In the genomic region with DNA sequence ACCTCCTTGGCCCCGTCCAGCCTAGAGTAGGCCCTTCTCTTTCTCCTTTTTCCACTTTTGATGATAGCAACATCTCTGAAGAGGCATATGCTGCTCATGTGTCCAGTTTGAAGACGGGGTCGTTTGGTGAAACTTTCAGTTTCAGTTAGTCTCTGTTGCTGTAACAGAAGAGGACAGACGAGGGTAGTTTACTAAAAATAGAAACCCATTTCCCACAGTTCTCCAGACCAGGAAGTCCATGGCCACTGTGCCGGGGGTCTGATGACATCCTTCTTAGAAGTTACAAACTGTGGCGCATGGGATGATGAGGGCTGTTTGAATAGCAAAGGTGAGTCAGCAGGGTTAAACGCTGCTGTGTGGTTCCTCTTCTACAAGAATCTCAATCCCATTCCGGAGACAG, we compare ENCODE assay signal across 18 mouse cellular contexts. TPM values are rescaled to one million over a fixed set of nuclear protein-coding genes. Genes with fewer than 3 reads are reported as not detected.
DNase-seq lines count a peak whose midpoint lies in the region; ATAC-seq and TF ChIP-seq lines count a peak whose summit lies in the region.
"Had no signal": no experiment of that assay in that cellular context is flagged by ENCODE, and none has a peak within 500 bp of the region (broad histone marks: within the 10 kb centered on the region; RNA-seq: fewer than 3 reads in every experiment).

A gene (minus strand): TSS at position 278 of the 400 bp plus-strand sequence.

- dilution Hi-C loops in CH12.LX (cut with MboI; ENCODE audit: extremely low pct_ligation_motif_present, extremely low pct_unique_long_range_greater_than_20kb, low sequenced_read_pairs): no loop called here

- no peak for DNase-seq in heart, adult 11 months
- DNase-seq in CH12.LX (ENCODE audit: extremely low read depth): peak; percentile 77
- DNase-seq in liver, embryonic 11.5 days (ENCODE audit: low spot score): no peak
- DNase-seq in left cerebral cortex, postnatal 14 days (ENCODE audit: low spot score in 2 of 2): no peak
- DNase-seq: cerebellum, adult 11-12 months; gastrocnemius, postnatal 14 days; heart, postnatal 10 days; lung, adult 18-20 months had no signal

- TF ChIP-seq CTCF in CH12.LX (conservative IDR thresholded peaks at IDR 0.05 in 1 of 2, IDR thresholded peaks at IDR 0.05 in 1 of 2; ENCODE audit: low read depth in 2 of 2, low read length in 2 of 2): no peak

- H3K4me3 ChIP-seq in heart, embryonic 14.5 days (ENCODE audit: control insufficient read depth in 1 of 2, insufficient read depth in 1 of 2, low read depth in 1 of 2, low read length in 2 of 2): no peak within 1 kb of the TSS
- H3K4me3 ChIP-seq in CH12.LX (replicated peaks in 1 of 3; ENCODE audit: low read depth in 2 of 3, low read length in 2 of 3, poor library complexity in 1 of 3): peak within 1 kb of the TSS; percentile 53 to 73 (median 55)
- no peak within 1 kb of the TSS for H3K4me3 ChIP-seq in liver, embryonic 11.5 days (ENCODE audit: low read depth, low read length)
- H3K4me3 ChIP-seq in megakaryocyte, embryonic 14.5 days (replicated peaks): peak within 1 kb of the TSS; percentile 65
- no peak within 1 kb of the TSS for H3K4me3 ChIP-seq in intestine, embryonic 16.5 days (ENCODE audit: low read length)
- H3K4me3 ChIP-seq: embryonic facial prominence, embryonic 13.5 days; forebrain, embryonic 10.5 days had no signal

- no peaks in the 10 kb centered on the region; the same call in none of the 2 replicates for H3K79me2 ChIP-seq in CH12.LX (replicated peaks; ENCODE audit: control insufficient read depth, extremely low read depth, insufficient read depth, poor library complexity, severe bottlenecking)

- no peaks in the 10 kb centered on the region for H3K9me3 ChIP-seq in heart, embryonic 14.5 days (ENCODE audit: control insufficient read depth, low read length)
- peaks cover 34% of the 10 kb centered on the region for H3K9me3 ChIP-seq in CH12.LX (replicated peaks; ENCODE audit: low read length)
- no peaks in the 10 kb centered on the region for H3K9me3 ChIP-seq in liver, embryonic 11.5 days (ENCODE audit: control insufficient read depth, low read length)
- H3K9me3 ChIP-seq in megakaryocyte, embryonic 14.5 days: no peaks in the 10 kb centered on the region
- no peaks in the 10 kb centered on the region for H3K9me3 ChIP-seq in intestine, embryonic 16.5 days (ENCODE audit: control insufficient read depth, low read length)
- H3K9me3 ChIP-seq: embryonic facial prominence, embryonic 13.5 days; forebrain, embryonic 10.5 days had no signal

- WGBS in heart, embryonic 14.5 days: 49% methylated on average over 8 of the region's 8 CpGs
- WGBS in liver, embryonic 11.5 days: 56% methylated on average over 8 of the region's 8 CpGs
- WGBS in intestine, embryonic 16.5 days: 68% methylated on average over 8 of the region's 8 CpGs

- ATAC-seq in heart, embryonic 14.5 days (ENCODE audit: insufficient number of reproducible peaks, insufficient read depth, low FRiP score, low read depth): no peak
- ATAC-seq in liver, embryonic 11.5 days (replicated peaks; ENCODE audit: low FRiP score): no peak
- no peak for ATAC-seq in intestine, embryonic 16.5 days
- no peak for ATAC-seq in frontal cortex, adult (ENCODE audit: low TSS enrichment)

- no peaks in the 10 kb centered on the region for H3K27me3 ChIP-seq in heart, embryonic 14.5 days (ENCODE audit: control insufficient read depth, insufficient read depth, low read length)
- H3K27me3 ChIP-seq in CH12.LX (replicated peaks): no peaks in the 10 kb centered on the region
- no peaks in the 10 kb centered on the region for H3K27me3 ChIP-seq in liver, embryonic 11.5 days (replicated peaks; ENCODE audit: control insufficient read depth, insufficient read depth, low read length)
- peaks cover 13% of the 10 kb centered on the region for H3K27me3 ChIP-seq in megakaryocyte, embryonic 14.5 days (replicated peaks)
- 0 out of 2 replicates have a peak, but pooled peaks cover 3% of the 10 kb centered on the region for H3K27me3 ChIP-seq in intestine, embryonic 16.5 days (replicated peaks; ENCODE audit: control insufficient read depth, insufficient read depth, low read length)
- H3K27me3 ChIP-seq: embryonic facial prominence, embryonic 13.5 days had no signal

- no peaks in the 10 kb centered on the region for H3K36me3 ChIP-seq in heart, embryonic 14.5 days (ENCODE audit: control insufficient read depth, insufficient read depth, low read length)
- H3K36me3 ChIP-seq in CH12.LX (replicated peaks in 1 of 2; ENCODE audit: control insufficient read depth in 1 of 2, insufficient read depth in 1 of 2, low read length in 1 of 2): peaks cover 10 to 16% of the 10 kb centered on the region in 2 experiments
- H3K36me3 ChIP-seq in liver, embryonic 11.5 days (ENCODE audit: control insufficient read depth, insufficient read depth, low read length): no peaks in the 10 kb centered on the region
- H3K36me3 ChIP-seq in megakaryocyte, embryonic 14.5 days (replicated peaks; ENCODE audit: low read length): no peaks in the 10 kb centered on the region
- no peaks in the 10 kb centered on the region for H3K36me3 ChIP-seq in intestine, embryonic 16.5 days (ENCODE audit: control insufficient read depth, insufficient read depth, low read length)
- H3K36me3 ChIP-seq: embryonic facial prominence, embryonic 13.5 days; forebrain, embryonic 10.5 days had no signal

- intact Hi-C loops in left cerebral cortex, postnatal 14 days (cut with DNase I): no loop called here

- H3K4me1 ChIP-seq in heart, embryonic 14.5 days (ENCODE audit: control insufficient read depth in 2 of 2, insufficient read depth in 2 of 2, low read length in 2 of 2): peaks cover 2 to 5% of the 10 kb centered on the region in 2 experiments; a peak in 1 of 4 replicates
- H3K4me1 ChIP-seq in CH12.LX (ENCODE audit: control insufficient read depth in 1 of 2, insufficient read depth in 2 of 2): peaks cover 5 to 17% of the 10 kb centered on the region in 2 experiments; a peak in 2 of 4 replicates
- H3K4me1 ChIP-seq in liver, embryonic 11.5 days (replicated peaks; ENCODE audit: control insufficient read depth, insufficient read depth, low read length): peaks cover 8% of the 10 kb centered on the region
- no peaks in the 10 kb centered on the region; the same call in 1 of the 2 replicates for H3K4me1 ChIP-seq in megakaryocyte, embryonic 14.5 days
- H3K4me1 ChIP-seq in intestine, embryonic 16.5 days (ENCODE audit: control insufficient read depth, insufficient read depth, low read length): 0 out of 2 replicates have a peak, but pooled peaks cover 2% of the 10 kb centered on the region

- TF ChIP-seq POLR2A in CH12.LX (IDR thresholded peaks at IDR 0.05; ENCODE audit: low read depth, low read length): 0 out of 2 replicates have a peak, but pooled peaks have one; percentile 20

- H3K4me2 ChIP-seq in heart, embryonic 14.5 days (ENCODE audit: low read length): peak within 1 kb of the TSS; percentile 26; the same call in 1 of the 2 replicates
- peak within 1 kb of the TSS; percentile 81 for H3K4me2 ChIP-seq in CH12.LX (ENCODE audit: insufficient read depth, low read depth, poor library complexity, severe bottlenecking)
- peak within 1 kb of the TSS; percentile 18; the same call in 1 of the 2 replicates for H3K4me2 ChIP-seq in liver, embryonic 11.5 days
- no peak within 1 kb of the TSS for H3K4me2 ChIP-seq in intestine, embryonic 16.5 days (ENCODE audit: low read depth, low read length)
- H3K4me2 ChIP-seq: embryonic facial prominence, embryonic 13.5 days had no signal

- peak; percentile 33; the same call in 1 of the 2 replicates for TF ChIP-seq EP300 in CH12.LX (IDR thresholded peaks at IDR 0.05; ENCODE audit: low read length)

- H3K27ac ChIP-seq in heart, embryonic 14.5 days (replicated peaks in 1 of 2; ENCODE audit: control insufficient read depth in 1 of 2, insufficient read depth in 1 of 2, low read depth in 2 of 2, low read length in 2 of 2): no peak within 1 kb of the TSS
- peak within 1 kb of the TSS; percentile 94 for H3K27ac ChIP-seq in CH12.LX (ENCODE audit: insufficient read depth, low read depth)
- no peak within 1 kb of the TSS for H3K27ac ChIP-seq in liver, embryonic 11.5 days (ENCODE audit: low read depth, low read length)
- H3K27ac ChIP-seq in intestine, embryonic 16.5 days (ENCODE audit: low read length): no peak within 1 kb of the TSS
- H3K27ac ChIP-seq: embryonic facial prominence, embryonic 13.5 days; forebrain, embryonic 10.5 days; kidney, postnatal 0 days had no signal

- TF ChIP-seq RAD21 in CH12.LX (IDR thresholded peaks at IDR 0.05; ENCODE audit: low read depth, low read length): no peak

- in situ Hi-C loops in CH12.LX (cut with MboI; ENCODE audit: low pct_ligation_motif_present, low pct_unique_long_range_greater_than_20kb, low sequenced_read_pairs): no loop called here

- no peak within 1 kb of the TSS for H3K9ac ChIP-seq in heart, embryonic 14.5 days (ENCODE audit: low read length)
- H3K9ac ChIP-seq in CH12.LX (ENCODE audit: insufficient read depth, low read depth): peak within 1 kb of the TSS; percentile 96
- H3K9ac ChIP-seq in liver, embryonic 11.5 days (ENCODE audit: low read depth, low read length): no peak within 1 kb of the TSS
- H3K9ac ChIP-seq in intestine, embryonic 16.5 days (ENCODE audit: low read depth, low read length): no peak within 1 kb of the TSS
- H3K9ac ChIP-seq: embryonic facial prominence, embryonic 13.5 days had no signal

TF ChIP-seq in CH12.LX, 34 proteins besides CTCF, POLR2A, EP300 and RAD21 (continues in another document):
- TF ChIP-seq MYC (IDR thresholded peaks at IDR 0.05; ENCODE audit: low read depth, low read length): peak; percentile 79
- peak; percentile 67 for TF ChIP-seq IRF4 (IDR thresholded peaks at IDR 0.05; ENCODE audit: low read depth, low read length)
- TF ChIP-seq ELF1 (IDR thresholded peaks at IDR 0.05; ENCODE audit: low read depth, low read length): peak; percentile 91
- TF ChIP-seq PAX5 (IDR thresholded peaks at IDR 0.05; ENCODE audit: low read length): no peak
- peak; percentile 71 for TF ChIP-seq MXI1 (IDR thresholded peaks at IDR 0.05; ENCODE audit: low read depth, low read length)
- TF ChIP-seq USF2 (conservative IDR thresholded peaks at IDR 0.05; ENCODE audit: low read depth, low read length): no peak
- TF ChIP-seq ZC3H11A (IDR thresholded peaks at IDR 0.05; ENCODE audit: low read depth, low read length): no peak
- TF ChIP-seq MAX (IDR thresholded peaks at IDR 0.05; ENCODE audit: low read length): peak; percentile 55
- TF ChIP-seq MEF2A (IDR thresholded peaks at IDR 0.05; ENCODE audit: borderline replicate concordance, low read depth, low read length): peak; percentile 95
- TF ChIP-seq SIN3A (IDR thresholded peaks at IDR 0.05; ENCODE audit: low read length): peak; percentile 72

RNA-seq across cellular contexts. Expression of the gene that starts here (rescaled TPM):
- 0.23 TPM in 2 replicates for polyA plus RNA-seq in heart, embryonic 14.5 days (2014; fragmentation: Nextera tagmentation; extraction: Ambion mirVana)
- total RNA-seq in CH12.LX (2012; rRNA removed) (4.0 and 9.3 TPM in 2 replicates), CH12.LX (2014; rRNA removed) (6.1 and 6.3 TPM in 2 replicates)
- 9.1 and 11.7 TPM in 2 replicates for polyA plus RNA-seq in CH12.LX (2012; ENCODE audit: insufficient read length, low read depth)
- 0.08 TPM in 1 of 2 replicates, not detected in the other for polyA plus RNA-seq in liver, embryonic 11.5 days (2014; fragmentation: Nextera tagmentation; extraction: Ambion mirVana)
- polyA plus RNA-seq in megakaryocyte, embryonic 14.5 days (2012; ENCODE audit: insufficient read depth, low replicate concordance): not detected in 2 replicates
- not detected in 2 replicates for polyA plus RNA-seq in intestine, embryonic 16.5 days (2015; fragmentation: Nextera tagmentation; extraction: Ambion mirVana)
- not detected for total RNA-seq in left cerebral cortex, postnatal 14 days (2021)
- total RNA-seq: gastrocnemius, postnatal 14 days had no signal
- polyA plus RNA-seq: embryonic facial prominence, embryonic 13.5 days; forebrain, embryonic 10.5 days; intestine, embryonic 14.5 days; neural tube, embryonic 14.5 days; stomach, embryonic 14.5 days had no signal

Comparison
In these comparisons a context has a peak if more than half of its experiments do, and no peak if none do; other contexts are left out.
1. RNA of the gene that starts here (total RNA-seq): 4.0 to 9.3 TPM in CH12.LX; not detected in left cerebral cortex, postnatal 14 days; every median in the first group is over 4 times any median in the second.
2. H3K4me3 ChIP-seq: peak in CH12.LX (3 of 3) and megakaryocyte, embryonic 14.5 days (single experiment); none in heart, embryonic 14.5 days (0 of 2), liver, embryonic 11.5 days (single experiment) and intestine, embryonic 16.5 days (single experiment).